Mouse (Mus musculus) liver, adult 2 months (tissue): Measurements from ENCODE around the gene Gm20503. TPM values are rescaled to one million over a fixed set of nuclear protein-coding genes. Genes with fewer than 3 reads are reported as not detected.

Experiments used
- DNase-seq: peaks from one replicate; pipeline ENCODE4 v3.0.0-alpha.2; 2011; ENCODE audit warnings: low read depth, low spot score; ENCODE audit errors: extremely low read depth
- H3K27ac ChIP-seq: fragments of 200-500 bp; replicated peaks from 2 replicates; pipeline ENCODE4 v1.5.1; 2012; ENCODE audit warnings: low read depth, mild to moderate bottlenecking, control low read depth, inconsistent platforms, low read length; ENCODE audit not compliant: insufficient read depth
- H3K27me3 ChIP-seq: fragments of 200-500 bp; 2 replicates; pipeline ENCODE4 v1.6.1; 2012; ENCODE audit warnings: mild to moderate bottlenecking, moderate library complexity, low read length, inconsistent platforms; ENCODE audit not compliant: control insufficient read depth, insufficient read depth
- H3K36me3 ChIP-seq: fragments of 200-500 bp; 2 replicates; pipeline ENCODE4 v1.6.1; 2012; ENCODE audit warnings: low read length, inconsistent platforms; ENCODE audit not compliant: control insufficient read depth, insufficient read depth
- H3K4me1 ChIP-seq: fragments of 200-500 bp; 2 replicates; pipeline ENCODE4 v1.6.1; 2011; ENCODE audit warnings: low read length; ENCODE audit not compliant: control insufficient read depth, insufficient read depth
- H3K4me3 ChIP-seq: fragments of 200-500 bp; 2 replicates; pipeline ENCODE4 v1.5.1; 2011; ENCODE audit warnings: low read depth, mild to moderate bottlenecking, control low read depth, low read length, moderate library complexity; ENCODE audit not compliant: insufficient read depth
- H3K79me2 ChIP-seq: fragments of 200-500 bp; 2 replicates; pipeline ENCODE4 v1.6.1; 2012; ENCODE audit warnings: inconsistent platforms, mild to moderate bottlenecking, low read length, moderate library complexity; ENCODE audit not compliant: control insufficient read depth, insufficient read depth
- H3K9ac ChIP-seq: fragments of 200-500 bp; 2 replicates; pipeline ENCODE4 v1.6.1; 2012; ENCODE audit warnings: low read depth, mild to moderate bottlenecking, control low read depth, inconsistent platforms, low read length
- CTCF ChIP-seq: fragments of 200-500 bp; IDR thresholded peaks from 2 replicates; pipeline ENCODE4 v1.5.1; 2011; ENCODE audit warnings: low read depth, low read length, control low read depth
- POLR2A ChIP-seq: fragments of 200-500 bp; IDR thresholded peaks from 2 replicates; pipeline ENCODE4 v1.6.1; 2011; ENCODE audit warnings: low read length, control low read depth; ENCODE audit not compliant: insufficient read depth; ENCODE audit errors: extremely low read depth
- WGBS: fragments of 180-500 bp; shearing (Covaris S2); methylation state at CpG from one replicate; pipeline ENCODE4 v1.1.7; 2018; 5-methylcytosine and 5-hydroxymethylcytosine counted together
- polyA plus RNA-seq: library from polyadenylated mRNA; depleted of rRNA; stranded (reverse); fragments of >200 nt; gene quantifications from 2 replicates; pipeline ENCODE4 v1.2.3, GENCODE M21; 2012
- total RNA-seq: library from RNA; depleted of rRNA; stranded (reverse); fragments of >200 nt; gene quantifications from 2 replicates; pipeline ENCODE4 v1.2.3, GENCODE M21; 2014

Gene Gm20503
- total and polyA plus RNA-seq, 2 experiments: not detected

DNA sequence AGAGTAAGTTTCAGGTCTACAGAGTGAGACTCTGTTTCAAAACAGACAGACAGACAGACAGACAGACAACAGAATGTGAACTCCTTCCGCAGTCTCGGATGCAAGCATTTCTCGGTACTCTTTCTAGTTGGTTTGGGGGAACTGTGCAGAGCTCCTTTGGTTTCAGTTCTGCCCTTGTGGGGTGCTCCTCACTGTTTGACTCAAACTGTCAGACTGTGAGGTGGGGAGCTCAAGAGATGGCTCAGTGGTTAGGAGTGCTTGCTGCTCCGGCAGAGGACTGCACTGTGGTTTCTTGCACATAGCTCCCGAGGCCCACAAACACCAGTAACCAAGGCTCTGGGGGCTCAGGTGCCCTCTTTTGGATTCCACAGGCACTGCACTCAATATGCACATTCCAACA lies 40.1 kb downstream of the Gm20503 start:
- WGBS: 93% methylated on average over 5 of the region's 5 CpGs
- no peak for DNase-seq

DNA sequence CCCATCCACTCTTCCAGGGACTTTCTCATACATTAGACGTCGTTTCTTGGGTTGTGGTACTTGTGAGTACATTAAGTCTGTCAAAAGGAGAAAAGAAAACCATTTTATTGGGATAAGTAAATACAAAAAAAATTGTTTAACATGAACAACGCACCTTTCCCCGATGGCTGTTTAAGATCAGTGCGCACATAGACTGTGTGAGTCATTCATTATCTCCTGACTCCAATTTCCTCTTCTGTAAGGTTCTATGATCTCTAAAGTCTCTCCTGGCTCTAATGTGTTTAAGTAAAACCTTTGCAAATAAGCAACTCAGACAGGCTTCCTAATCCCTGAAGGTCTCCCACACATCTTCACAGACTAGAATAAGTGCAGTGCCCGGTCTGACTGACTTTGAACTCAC lies 40.9 kb downstream of the Gm20503 start:
- H3K36me3 ChIP-seq: peaks cover 4% of the 10 kb centered on the region; the same call in 1 of the 2 replicates
- H3K9ac ChIP-seq: no peak overlapping the region
- H3K79me2 ChIP-seq: no peaks in the 10 kb centered on the region
- no peaks in the 10 kb centered on the region for H3K27me3 ChIP-seq
- no peak overlapping the region for H3K27ac ChIP-seq
- 91% methylated on average over 6 of the region's 6 CpGs for WGBS
- no peak for DNase-seq
- H3K4me3 ChIP-seq: no peak overlapping the region
- H3K4me1 ChIP-seq: no peaks in the 10 kb centered on the region
- TF ChIP-seq CTCF (no peak), POLR2A (no peak)

More for the DNA sequence above, 40.1 kb downstream of the Gm20503 start:
- Histone ChIP-seq H3K9ac (no peak overlapping the region), H3K4me1 (no peaks in the 10 kb centered on the region), H3K36me3 (peaks cover 4% of the 10 kb centered on the region; the same call in 1 of the 2 replicates), H3K27me3 (no peaks in the 10 kb centered on the region), H3K27ac (no peak overlapping the region), H3K4me3 (no peak overlapping the region), H3K79me2 (no peaks in the 10 kb centered on the region)
- TF ChIP-seq CTCF (no peak), POLR2A (no peak)

- 63% methylated on average over 3 of the region's 3 CpGs for WGBS
Observed at GRCm38 (mm10) chr4:59047222-59047621, 44.2 kb downstream of the Gm20503 start.

GRCm38 (mm10) chr4:59051081-59051480 lies 48.1 kb downstream of the Gm20503 start:
- H3K4me1 ChIP-seq: no peaks in the 10 kb centered on the region
- H3K27me3 ChIP-seq: no peaks in the 10 kb centered on the region
- no peak overlapping the region for H3K27ac ChIP-seq
- 93% methylated on average over 1 of the region's 1 CpGs for WGBS
- H3K9ac ChIP-seq: no peak overlapping the region
- no peaks in the 10 kb centered on the region for H3K79me2 ChIP-seq
- no peaks in the 10 kb centered on the region for H3K36me3 ChIP-seq
- TF ChIP-seq POLR2A (no peak), CTCF (no peak)
- no peak overlapping the region for H3K4me3 ChIP-seq
- DNase-seq: no peak

More at GRCm38 (mm10) chr4:59047222-59047621, 44.2 kb downstream of the Gm20503 start:
- no peak for DNase-seq
- Histone ChIP-seq H3K9ac (no peak overlapping the region), H3K4me3 (no peak overlapping the region), H3K27ac (no peak overlapping the region), H3K36me3 (no peaks in the 10 kb centered on the region), H3K79me2 (no peaks in the 10 kb centered on the region), H3K27me3 (no peaks in the 10 kb centered on the region), H3K4me1 (no peaks in the 10 kb centered on the region)
- TF ChIP-seq CTCF (no peak), POLR2A (no peak)

DNA sequence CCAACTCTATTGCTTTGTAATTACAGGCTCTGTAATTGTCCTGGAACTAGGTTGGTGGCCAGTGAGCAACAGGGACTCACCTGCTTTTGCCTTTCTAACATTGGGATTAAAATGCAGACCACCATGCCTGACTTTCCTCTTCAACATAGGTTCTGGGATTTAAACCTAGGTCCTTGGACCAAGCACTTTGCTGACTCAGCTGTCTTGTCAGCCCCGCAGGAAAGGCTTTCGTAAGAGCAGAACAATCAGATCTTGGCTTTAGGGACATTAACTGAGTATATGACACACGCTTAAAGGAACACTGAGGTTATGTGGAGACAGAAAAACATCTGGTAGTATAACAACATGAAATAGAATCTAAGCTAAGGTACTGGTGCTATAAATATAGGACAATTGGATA lies 54.9 kb downstream of the Gm20503 start:
- TF ChIP-seq POLR2A: no peak
- no peaks in the 10 kb centered on the region for H3K4me1 ChIP-seq
- no peaks in the 10 kb centered on the region for H3K27me3 ChIP-seq
- no peak overlapping the region for H3K4me3 ChIP-seq
- 76% methylated on average over 3 of the region's 3 CpGs for WGBS
- H3K79me2 ChIP-seq: no peaks in the 10 kb centered on the region
- no peaks in the 10 kb centered on the region for H3K36me3 ChIP-seq
- peak; percentile 8 for DNase-seq
- H3K9ac ChIP-seq: no peak overlapping the region
- no peak overlapping the region for H3K27ac ChIP-seq

- Histone ChIP-seq H3K4me3 (no peak overlapping the region), H3K27ac (no peak overlapping the region), H3K4me1 (no peaks in the 10 kb centered on the region), H3K36me3 (no peaks in the 10 kb centered on the region), H3K9ac (no peak overlapping the region), H3K79me2 (no peaks in the 10 kb centered on the region), H3K27me3 (no peaks in the 10 kb centered on the region)
- TF ChIP-seq CTCF (no peak), POLR2A (no peak)
- 84% methylated on average over 12 of the region's 12 CpGs for WGBS
- DNase-seq: no peak
Observed at GRCm38 (mm10) chr4:59062526-59062925, 59.5 kb downstream of the Gm20503 start.
